Mouse (Mus musculus): ENCODE data around the gene Ruvbl1.

Ruvbl1 gene

GRCm38 (mm10) chr6:88493712-88494111 lies 28.5 kb downstream of the Ruvbl1 start:
- DNase-seq (ENCODE audit: low spot score), result no peak

GRCm38 (mm10) chr6:88499481-88500404 lies 34.5 kb downstream of the Ruvbl1 start:
- DNase-seq (ENCODE audit: low spot score), result no peak

- DNase-seq (ENCODE audit: low spot score), result no peak
Measured at GRCm38 (mm10) chr6:88500405-88500767, 35.2 kb downstream of the Ruvbl1 start.

- DNase-seq (ENCODE audit: low spot score), result no peak
Measured at GRCm38 (mm10) chr6:88502030-88502970, 37.1 kb downstream of the Ruvbl1 start.

GRCm38 (mm10) chr6:88503044-88503443 lies 37.8 kb downstream of the Ruvbl1 start:
- DNase-seq (ENCODE audit: low spot score), result no peak

- no peak for DNase-seq (ENCODE audit: low spot score)
Measured at GRCm38 (mm10) chr6:88513984-88514383, 48.8 kb downstream of the Ruvbl1 start.

- no peak for DNase-seq (ENCODE audit: low spot score)
Measured at GRCm38 (mm10) chr6:88514546-88514945, 49.3 kb downstream of the Ruvbl1 start.

- no peak for DNase-seq (ENCODE audit: low spot score)
Measured at GRCm38 (mm10) chr6:88515971-88516370, 50.8 kb downstream of the Ruvbl1 start.

GRCm38 (mm10) chr6:88516667-88517066 lies 51.5 kb downstream of the Ruvbl1 start:
- DNase-seq (ENCODE audit: low spot score), result no peak

- no peak for DNase-seq (ENCODE audit: low spot score)
Measured at GRCm38 (mm10) chr6:88517701-88518403, 52.6 kb downstream of the Ruvbl1 start.

- peak; percentile 84 for DNase-seq (ENCODE audit: low spot score)
Measured at GRCm38 (mm10) chr6:88518404-88519263, 53.4 kb downstream of the Ruvbl1 start, which contains the start of gene Sec61a1. Sec61a1 (minus strand) TSS chr6:88518905.

GRCm38 (mm10) chr6:88521821-88522220 lies 56.6 kb downstream of the Ruvbl1 start:
- DNase-seq (ENCODE audit: low spot score), result no peak

- no peak for DNase-seq (ENCODE audit: low spot score)
Measured at GRCm38 (mm10) chr6:88522606-88523005, 57.4 kb downstream of the Ruvbl1 start.

- DNase-seq (ENCODE audit: low spot score), result no peak
Measured at GRCm38 (mm10) chr6:88523043-88523442, 57.8 kb downstream of the Ruvbl1 start.

GRCm38 (mm10) chr6:88523451-88523850 lies 58.2 kb downstream of the Ruvbl1 start:
- DNase-seq (ENCODE audit: low spot score), result no peak

- no peak for DNase-seq (ENCODE audit: low spot score)
Measured at GRCm38 (mm10) chr6:88524056-88524455, 58.8 kb downstream of the Ruvbl1 start.

GRCm38 (mm10) chr6:88530306-88530705 lies 65.1 kb downstream of the Ruvbl1 start:
- no peak for DNase-seq (ENCODE audit: low spot score)

GRCm38 (mm10) chr6:88540093-88540755 lies 75.0 kb downstream of the Ruvbl1 start:
- no peak for DNase-seq (ENCODE audit: low spot score)

- no peak for DNase-seq (ENCODE audit: low spot score)
Measured at GRCm38 (mm10) chr6:88544241-88544640, 79.0 kb downstream of the Ruvbl1 start.

GRCm38 (mm10) chr6:88544644-88545396 lies 79.6 kb downstream of the Ruvbl1 start:
- no peak for DNase-seq (ENCODE audit: low spot score)

All from urinary bladder, postnatal 10 days (tissue).